Mouse (Mus musculus): ENCODE results near the gene Magi3. TPM values are rescaled to one million over a fixed set of nuclear protein-coding genes. Genes with fewer than 3 reads are reported as not detected.
A peak's percentile ranks its signal among the peaks of the same experiment; 100 is the strongest.

Gene Magi3
- polyA plus RNA-seq, 1 experiment from 2014 or later = 7.0 TPM

GRCm38 (mm10) chr3:104094646-104095045 lies 125.5 kb downstream of the Magi3 start:
- DNase-seq (ENCODE audit: low spot score) = no peak

GRCm38 (mm10) chr3:104092759-104093158 lies 127.4 kb downstream of the Magi3 start:
- Histone ChIP-seq H3K4me2 (replicated peaks; ENCODE audit: low read depth, low read length) (no peak overlapping the region), H3K9me3 (ENCODE audit: low read length) (no peaks in the 10 kb centered on the region), H3K27ac (ENCODE audit: low read length) (no peak overlapping the region), H3K27me3 (replicated peaks; ENCODE audit: insufficient read depth, low read length) (no peaks in the 10 kb centered on the region), H3K4me1 (ENCODE audit: insufficient read depth, low read depth, low read length) (no peaks in the 10 kb centered on the region), H3K4me3 (ENCODE audit: low read depth, low read length) (no peak overlapping the region), H3K9ac (replicated peaks; ENCODE audit: low read depth) (no peak overlapping the region), H3K36me3 (ENCODE audit: insufficient read depth, low read length) (no peaks in the 10 kb centered on the region)
- DNase-seq (ENCODE audit: low spot score) = peak; percentile 65
- TF ChIP-seq CTCF (IDR thresholded peaks at IDR 0.05) = no peak
- TF ChIP-seq EP300 (IDR thresholded peaks at IDR 0.05) = peak; percentile 88
- 55% methylated on average over 5 of the region's 5 CpGs for WGBS
- ATAC-seq = peak; percentile 86

More at GRCm38 (mm10) chr3:104094646-104095045, 125.5 kb downstream of the Magi3 start:
- H3K9ac ChIP-seq (replicated peaks; ENCODE audit: low read depth) = no peak overlapping the region
- no peaks in the 10 kb centered on the region for H3K9me3 ChIP-seq (ENCODE audit: low read length)
- TF ChIP-seq EP300 (IDR thresholded peaks at IDR 0.05) (no peak), CTCF (IDR thresholded peaks at IDR 0.05) (peak; percentile 38)
- H3K27me3 ChIP-seq (replicated peaks; ENCODE audit: insufficient read depth, low read length) = no peaks in the 10 kb centered on the region
- no peaks in the 10 kb centered on the region for H3K4me1 ChIP-seq (ENCODE audit: insufficient read depth, low read depth, low read length)
- H3K36me3 ChIP-seq (ENCODE audit: insufficient read depth, low read length) = no peaks in the 10 kb centered on the region
- no peak for ATAC-seq
- no peak overlapping the region for H3K4me3 ChIP-seq (ENCODE audit: low read depth, low read length)
- H3K27ac ChIP-seq (ENCODE audit: low read length) = no peak overlapping the region
- WGBS = 79% methylated on average over 1 of the region's 1 CpGs
- no peak overlapping the region for H3K4me2 ChIP-seq (replicated peaks; ENCODE audit: low read depth, low read length)

GRCm38 (mm10) chr3:104082031-104082430 lies 138.1 kb downstream of the Magi3 start:
- WGBS = 94% methylated on average over 1 of the region's 1 CpGs
- Histone ChIP-seq H3K36me3 (ENCODE audit: insufficient read depth, low read length) (no peaks in the 10 kb centered on the region), H3K9me3 (ENCODE audit: low read length) (no peaks in the 10 kb centered on the region), H3K27ac (ENCODE audit: low read length) (no peak overlapping the region), H3K4me3 (ENCODE audit: low read depth, low read length) (no peak overlapping the region), H3K4me1 (ENCODE audit: insufficient read depth, low read depth, low read length) (no peaks in the 10 kb centered on the region), H3K4me2 (replicated peaks; ENCODE audit: low read depth, low read length) (no peak overlapping the region), H3K27me3 (replicated peaks; ENCODE audit: insufficient read depth, low read length) (no peaks in the 10 kb centered on the region), H3K9ac (replicated peaks; ENCODE audit: low read depth) (no peak overlapping the region)
- no peak for ATAC-seq
- DNase-seq (ENCODE audit: low spot score) = no peak
- no peak for TF ChIP-seq EP300 (IDR thresholded peaks at IDR 0.05)
- no peak for TF ChIP-seq CTCF (IDR thresholded peaks at IDR 0.05)

- Histone ChIP-seq H3K9me3 (ENCODE audit: low read length) (no peaks in the 10 kb centered on the region), H3K4me1 (ENCODE audit: insufficient read depth, low read depth, low read length) (no peaks in the 10 kb centered on the region), H3K9ac (replicated peaks; ENCODE audit: low read depth) (no peak overlapping the region), H3K4me2 (replicated peaks; ENCODE audit: low read depth, low read length) (no peak overlapping the region), H3K27me3 (replicated peaks; ENCODE audit: insufficient read depth, low read length) (no peaks in the 10 kb centered on the region), H3K36me3 (ENCODE audit: insufficient read depth, low read length) (no peaks in the 10 kb centered on the region), H3K27ac (ENCODE audit: low read length) (no peak overlapping the region), H3K4me3 (ENCODE audit: low read depth, low read length) (no peak overlapping the region)
- no peak for ATAC-seq
- peak; percentile 36; the same call in 1 of the 2 replicates for TF ChIP-seq CTCF (IDR thresholded peaks at IDR 0.05)
- no peak for TF ChIP-seq EP300 (IDR thresholded peaks at IDR 0.05)
- no peak for DNase-seq (ENCODE audit: low spot score)
Measured at GRCm38 (mm10) chr3:104078725-104079124, 141.4 kb downstream of the Magi3 start.

GRCm38 (mm10) chr3:104069395-104069794 lies 150.8 kb downstream of the Magi3 start:
- Histone ChIP-seq H3K9me3 (ENCODE audit: low read length) (no peaks in the 10 kb centered on the region), H3K36me3 (ENCODE audit: insufficient read depth, low read length) (no peaks in the 10 kb centered on the region), H3K9ac (replicated peaks; ENCODE audit: low read depth) (no peak overlapping the region), H3K27me3 (replicated peaks; ENCODE audit: insufficient read depth, low read length) (no peaks in the 10 kb centered on the region), H3K4me3 (ENCODE audit: low read depth, low read length) (no peak overlapping the region), H3K27ac (ENCODE audit: low read length) (no peak overlapping the region), H3K4me2 (replicated peaks; ENCODE audit: low read depth, low read length) (no peak overlapping the region), H3K4me1 (ENCODE audit: insufficient read depth, low read depth, low read length) (no peaks in the 10 kb centered on the region)
- no peak for DNase-seq (ENCODE audit: low spot score)
- ATAC-seq = no peak
- no peak for TF ChIP-seq EP300 (IDR thresholded peaks at IDR 0.05)
- no peak for TF ChIP-seq CTCF (IDR thresholded peaks at IDR 0.05)

- Histone ChIP-seq H3K27ac (ENCODE audit: low read length) (no peak overlapping the region), H3K4me1 (ENCODE audit: insufficient read depth, low read depth, low read length) (no peaks in the 10 kb centered on the region), H3K27me3 (replicated peaks; ENCODE audit: insufficient read depth, low read length) (no peaks in the 10 kb centered on the region), H3K9ac (replicated peaks; ENCODE audit: low read depth) (no peak overlapping the region), H3K4me3 (ENCODE audit: low read depth, low read length) (no peak overlapping the region), H3K9me3 (ENCODE audit: low read length) (no peaks in the 10 kb centered on the region), H3K4me2 (replicated peaks; ENCODE audit: low read depth, low read length) (no peak overlapping the region), H3K36me3 (ENCODE audit: insufficient read depth, low read length) (no peaks in the 10 kb centered on the region)
- no peak for TF ChIP-seq CTCF (IDR thresholded peaks at IDR 0.05)
- no peak for TF ChIP-seq EP300 (IDR thresholded peaks at IDR 0.05)
- DNase-seq (ENCODE audit: low spot score) (peak; percentile 27), ATAC-seq (0 out of 2 replicates have a peak, but pooled peaks have one; percentile 16)
- WGBS = 68% methylated on average over 6 of the region's 6 CpGs
Measured at GRCm38 (mm10) chr3:104059001-104059622, 161.1 kb downstream of the Magi3 start.

All from lung, postnatal 0 days (tissue).